Mouse (Mus musculus) heart, postnatal 0 days (tissue): Measurements from ENCODE around the gene Napsa. TPM values are rescaled to one million over a fixed set of nuclear protein-coding genes. Genes with fewer than 3 reads are reported as not detected.

ENCODE experiments used
- ATAC-seq: fragments of 200-750 bp; cut with Nextera tagmentation; 2 replicates; pipeline ENCODE4 v1.8.0; 2017; ENCODE audit warnings: low read depth, moderate number of reproducible peaks, moderate library complexity; ENCODE audit not compliant: insufficient read depth
- DNase-seq: peaks from one replicate; pipeline ENCODE4 v3.0.0-alpha.2; 2016; ENCODE audit warnings: low spot score
- H3K27ac ChIP-seq: fragments of 300-500 bp; sonication (generic); 2 replicates; pipeline ENCODE4 v1.5.1; 2014; ENCODE audit warnings: low read depth, mild to moderate bottlenecking
- H3K27me3 ChIP-seq: fragments of 300-500 bp; sonication (generic); 2 replicates; pipeline ENCODE4 v1.6.1; 2014; ENCODE audit warnings: low read length, mixed read lengths; ENCODE audit not compliant: control insufficient read depth, insufficient read depth
- H3K36me3 ChIP-seq: fragments of 300-500 bp; sonication (generic); replicated peaks from 2 replicates; pipeline ENCODE4 v1.6.1; 2014; ENCODE audit warnings: low read length, mixed read lengths; ENCODE audit not compliant: control insufficient read depth, insufficient read depth
- H3K4me1 ChIP-seq: fragments of 300-500 bp; sonication (generic); 2 replicates; pipeline ENCODE4 v1.6.1; 2014; ENCODE audit warnings: antibody characterized with exemption; ENCODE audit not compliant: control insufficient read depth, insufficient read depth
- H3K4me2 ChIP-seq: fragments of 300-500 bp; sonication (generic); 2 replicates; pipeline ENCODE4 v1.6.1; 2014; ENCODE audit warnings: low read depth, mild to moderate bottlenecking, low read length, moderate library complexity
- H3K4me3 ChIP-seq: fragments of 300-500 bp; sonication (generic); 2 replicates; pipeline ENCODE4 v1.5.1; 2014; ENCODE audit warnings: low read depth, low read length
- H3K9ac ChIP-seq: fragments of 300-500 bp; sonication (generic); replicated peaks from 2 replicates; pipeline ENCODE4 v1.6.1; 2014; ENCODE audit warnings: low read depth, low read length, mixed read lengths
- H3K9me3 ChIP-seq: fragments of 300-500 bp; sonication (generic); replicated peaks from 2 replicates; pipeline ENCODE4 v1.6.1; 2016; ENCODE audit warnings: low read length; ENCODE audit not compliant: control insufficient read depth
- CTCF ChIP-seq: IDR thresholded peaks from 2 replicates; pipeline ENCODE4 v1.5.1; 2016; ENCODE audit warnings: antibody characterized with exemption, control low read depth, low read depth
- EP300 ChIP-seq: IDR thresholded peaks from 2 replicates; pipeline ENCODE4 v1.6.1; 2016; ENCODE audit warnings: antibody characterized with exemption, low read depth
- WGBS: fragments of 180-500 bp; shearing (Covaris S2); extraction: QIAGEN DNeasy Blood & Tissue Kit; methylation state at CpG from one replicate; pipeline ENCODE4 v1.1.7; 2014; 5-methylcytosine and 5-hydroxymethylcytosine counted together
- polyA plus RNA-seq: library from polyadenylated mRNA; unstranded; fragments of >200 nt; fragmentation: Nextera tagmentation; extraction: Ambion mirVana; gene quantifications from 2 replicates; pipeline ENCODE4 v1.2.1, GENCODE M21; 2015
- total RNA-seq: library from RNA; depleted of rRNA; stranded (reverse); fragments of >200 nt; gene quantifications from 2 replicates; pipeline ENCODE4 v1.2.3, GENCODE M21; 2014; ENCODE audit warnings: low replicate concordance

The Napsa gene
- total and polyA plus RNA-seq, 2 experiments from 2014 or later = 0.81 TPM; not detected in 1

- DNase-seq = no peak
- Histone ChIP-seq H3K27me3 (peaks cover 17% of the 10 kb centered on the region), H3K9ac (no peak overlapping the region), H3K36me3 (no peaks in the 10 kb centered on the region), H3K9me3 (no peaks in the 10 kb centered on the region; the same call in 1 of the 2 replicates), H3K4me1 (no peaks in the 10 kb centered on the region), H3K4me2 (no peak overlapping the region), H3K4me3 (no peak overlapping the region), H3K27ac (no peak overlapping the region)
- 56% methylated on average over 6 of the region's 6 CpGs for WGBS
- TF ChIP-seq CTCF (no peak), EP300 (no peak)
- ATAC-seq = no peak
Observed at GRCm38 (mm10) chr7:44581637-44582036, 9.5 kb downstream of the Napsa start.

DNA sequence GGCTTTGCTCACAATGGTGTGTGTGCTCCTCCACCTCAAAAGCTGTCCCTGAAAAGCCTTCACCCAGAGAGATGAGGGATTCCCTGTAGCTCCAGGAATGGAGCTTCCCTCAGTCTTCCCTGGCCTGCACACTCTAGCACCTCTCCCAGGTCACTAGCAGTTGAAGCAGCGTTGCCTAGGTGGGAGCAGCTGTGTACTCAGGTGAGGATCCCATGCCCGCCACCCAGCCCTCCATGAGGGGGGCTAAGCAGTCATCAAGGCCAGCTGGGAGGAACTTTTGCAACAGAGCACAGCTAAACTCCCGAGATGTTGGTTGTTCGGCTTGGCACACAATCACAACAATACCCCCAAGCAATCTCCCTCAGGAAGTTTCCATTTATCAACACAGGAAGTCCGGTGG, 10.5 kb downstream of the Napsa start:
- Histone ChIP-seq H3K4me1 (0 out of 2 replicates have a peak, but pooled peaks cover 3% of the 10 kb centered on the region), H3K9me3 (no peaks in the 10 kb centered on the region; the same call in 1 of the 2 replicates), H3K4me3 (no peak overlapping the region), H3K27me3 (peaks cover 27% of the 10 kb centered on the region), H3K9ac (no peak overlapping the region), H3K4me2 (no peak overlapping the region), H3K27ac (no peak overlapping the region), H3K36me3 (no peaks in the 10 kb centered on the region)
- 55% methylated on average over 5 of the region's 5 CpGs for WGBS
- DNase-seq (no peak), ATAC-seq (no peak)
- TF ChIP-seq EP300 (no peak), CTCF (no peak)

- Histone ChIP-seq H3K27me3 (peaks cover 32% of the 10 kb centered on the region), H3K36me3 (no peaks in the 10 kb centered on the region), H3K4me2 (no peak overlapping the region), H3K9ac (no peak overlapping the region), H3K4me1 (0 out of 2 replicates have a peak, but pooled peaks cover 3% of the 10 kb centered on the region), H3K9me3 (no peaks in the 10 kb centered on the region; the same call in 1 of the 2 replicates), H3K27ac (no peak overlapping the region), H3K4me3 (no peak overlapping the region)
- WGBS = 68% methylated on average over 1 of the region's 1 CpGs
- TF ChIP-seq CTCF (no peak), EP300 (no peak)
- DNase-seq (no peak), ATAC-seq (no peak)
Observed at GRCm38 (mm10) chr7:44583146-44583545, 11.0 kb downstream of the Napsa start.

GRCm38 (mm10) chr7:44584265-44584804, 12.2 kb downstream of the Napsa start:
- no peaks in the 10 kb centered on the region for H3K9me3 ChIP-seq
- no peak overlapping the region for H3K4me3 ChIP-seq
- DNase-seq (no peak), ATAC-seq (no peak)
- no peak overlapping the region for H3K27ac ChIP-seq
- H3K27me3 ChIP-seq = peaks cover 44% of the 10 kb centered on the region
- TF ChIP-seq EP300 (no peak), CTCF (no peak)
- H3K4me2 ChIP-seq = no peak overlapping the region
- no peaks in the 10 kb centered on the region for H3K36me3 ChIP-seq
- H3K9ac ChIP-seq = no peak overlapping the region
- WGBS = 51% methylated on average over 4 of the region's 4 CpGs
- H3K4me1 ChIP-seq = peaks cover 3% of the 10 kb centered on the region; the same call in 1 of the 2 replicates

DNA sequence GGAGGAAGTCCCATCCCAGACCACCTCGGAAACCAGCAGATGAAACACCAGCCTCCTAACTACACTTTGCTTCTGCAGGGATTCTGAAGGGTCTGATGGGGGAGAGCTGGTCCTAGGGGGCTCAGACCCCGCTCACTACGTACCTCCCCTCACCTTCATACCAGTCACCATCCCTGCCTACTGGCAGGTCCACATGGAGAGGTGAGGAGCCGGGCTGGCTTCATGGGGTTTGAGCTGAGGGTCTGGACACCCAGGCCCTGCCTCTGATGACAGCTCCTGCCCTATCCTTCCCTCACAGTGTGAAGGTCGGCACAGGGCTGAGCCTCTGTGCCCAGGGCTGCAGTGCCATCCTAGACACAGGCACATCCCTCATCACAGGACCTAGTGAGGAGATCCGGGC, 12.7 kb downstream of the Napsa start:
- no peak overlapping the region for H3K27ac ChIP-seq
- no peak overlapping the region for H3K4me3 ChIP-seq
- DNase-seq (no peak), ATAC-seq (no peak)
- H3K4me2 ChIP-seq = no peak overlapping the region
- H3K9ac ChIP-seq = no peak overlapping the region
- 71% methylated on average over 6 of the region's 6 CpGs for WGBS
- TF ChIP-seq EP300 (no peak), CTCF (no peak)
- H3K4me1 ChIP-seq = peaks cover 3% of the 10 kb centered on the region; the same call in 1 of the 2 replicates
- H3K9me3 ChIP-seq = no peaks in the 10 kb centered on the region
- no peaks in the 10 kb centered on the region for H3K36me3 ChIP-seq
- H3K27me3 ChIP-seq = peaks cover 50% of the 10 kb centered on the region

- Histone ChIP-seq H3K36me3 (no peaks in the 10 kb centered on the region), H3K27ac (no peak overlapping the region), H3K9me3 (no peaks in the 10 kb centered on the region), H3K9ac (no peak overlapping the region), H3K27me3 (peaks cover 56% of the 10 kb centered on the region), H3K4me3 (no peak overlapping the region), H3K4me2 (no peak overlapping the region), H3K4me1 (peaks cover 3% of the 10 kb centered on the region; the same call in 1 of the 2 replicates)
- DNase-seq (no peak), ATAC-seq (no peak)
- no peak for TF ChIP-seq CTCF
- TF ChIP-seq EP300 = no peak
- WGBS = 81% methylated on average over 6 of the region's 6 CpGs
Observed at GRCm38 (mm10) chr7:44585606-44586005, 13.4 kb downstream of the Napsa start.
